Mouse (Mus musculus) spleen, adult 2 months (tissue): ENCODE measurements around the gene Havcr2.

Source experiments
- CTCF ChIP-seq: fragments of 200-500 bp; IDR thresholded peaks from 2 replicates; pipeline ENCODE4 v1.5.1; 2011; ENCODE audit warnings: mild to moderate bottlenecking, inconsistent platforms; ENCODE audit not compliant: insufficient read depth, insufficient read length, insufficient replicate concordance; ENCODE audit errors: extremely low read depth
- POLR2A ChIP-seq: fragments of 200-500 bp; IDR thresholded peaks from 2 replicates; pipeline ENCODE4 v1.6.1; 2011; ENCODE audit warnings: low read depth, low read length, inconsistent platforms

DNA sequence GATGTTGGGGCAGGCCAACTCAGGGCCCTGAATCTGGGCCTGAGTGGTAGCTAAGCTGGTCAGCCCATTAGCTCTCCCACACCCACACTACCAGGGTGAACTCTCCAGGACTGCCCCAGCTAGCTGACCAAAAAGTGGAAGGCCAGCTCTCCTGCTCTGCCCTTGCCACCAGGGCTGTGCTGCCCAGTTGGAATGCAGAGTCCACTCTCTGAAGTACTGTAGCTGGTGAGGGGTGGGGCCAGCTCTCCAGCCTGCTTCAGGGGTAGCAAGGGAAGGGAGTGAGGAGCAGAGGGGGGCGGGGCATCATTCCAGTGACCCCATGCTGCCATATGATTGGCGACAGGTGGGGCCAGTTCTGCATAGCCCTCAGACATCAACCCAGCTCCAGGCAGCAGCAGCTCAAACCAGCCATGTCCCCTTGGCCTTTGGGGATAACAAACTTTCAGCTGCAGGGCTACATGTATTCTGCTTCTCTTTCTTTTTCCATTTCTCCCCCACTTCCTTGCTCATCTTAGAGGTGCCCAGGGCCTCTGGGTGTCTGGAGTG lies 44.6 kb upstream of the Havcr2 start:
- TF ChIP-seq CTCF (no peak), POLR2A (no peak)
